Mouse (Mus musculus): ENCODE measurements around the gene Fbxw8. TPM values are rescaled to one million over a fixed set of nuclear protein-coding genes. Genes with fewer than 3 reads are reported as not detected.

Gene Fbxw8
- total RNA-seq, 2 experiments from 2014 or later, result 20.8 to 24.2 TPM

DNA sequence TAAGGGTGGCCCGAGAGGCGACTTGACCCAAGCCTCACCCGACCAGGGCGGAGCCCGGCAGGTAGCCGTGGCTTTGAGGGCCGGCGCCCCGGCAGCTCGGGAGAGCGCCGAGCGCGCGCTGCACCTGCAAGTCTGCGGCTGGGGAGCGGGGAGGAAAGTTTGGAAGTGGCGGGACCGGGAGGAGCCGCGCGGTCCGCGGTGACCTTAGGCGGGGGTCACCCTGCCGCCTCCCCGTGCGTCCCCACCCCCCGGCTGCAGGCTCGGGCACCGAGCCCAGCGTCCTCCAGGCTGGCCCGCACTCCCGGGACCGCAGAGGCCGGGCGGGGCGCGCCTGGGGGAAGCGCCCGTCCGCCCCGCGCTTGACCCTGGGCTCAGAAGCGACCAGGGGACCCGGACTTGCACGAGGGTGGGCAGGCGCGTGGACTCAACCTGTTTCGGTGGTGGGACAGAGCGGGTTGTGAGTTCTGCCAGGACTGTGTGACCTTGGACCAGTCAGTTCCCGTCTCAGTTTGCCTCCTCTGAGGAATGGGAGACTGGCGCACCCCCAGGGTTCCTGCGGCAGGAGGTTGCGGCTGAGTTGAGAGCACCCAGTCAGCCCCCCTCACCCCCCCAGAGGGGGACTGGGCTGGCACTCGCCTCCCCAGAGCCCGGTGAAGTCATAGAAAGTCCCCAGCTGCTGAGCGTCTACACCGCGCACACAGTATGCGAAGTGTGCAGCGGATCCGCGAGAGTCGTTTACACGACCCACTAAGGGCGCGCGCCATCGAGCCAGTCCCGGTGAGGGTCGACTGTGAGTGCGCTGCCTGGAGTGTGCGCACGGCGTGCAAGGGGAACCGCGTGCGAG is 126.9 kb downstream of the Fbxw8 start:
- DNase-seq, result no peak
- intact Hi-C loops (cut with DNase I), result no loop called here

DNA sequence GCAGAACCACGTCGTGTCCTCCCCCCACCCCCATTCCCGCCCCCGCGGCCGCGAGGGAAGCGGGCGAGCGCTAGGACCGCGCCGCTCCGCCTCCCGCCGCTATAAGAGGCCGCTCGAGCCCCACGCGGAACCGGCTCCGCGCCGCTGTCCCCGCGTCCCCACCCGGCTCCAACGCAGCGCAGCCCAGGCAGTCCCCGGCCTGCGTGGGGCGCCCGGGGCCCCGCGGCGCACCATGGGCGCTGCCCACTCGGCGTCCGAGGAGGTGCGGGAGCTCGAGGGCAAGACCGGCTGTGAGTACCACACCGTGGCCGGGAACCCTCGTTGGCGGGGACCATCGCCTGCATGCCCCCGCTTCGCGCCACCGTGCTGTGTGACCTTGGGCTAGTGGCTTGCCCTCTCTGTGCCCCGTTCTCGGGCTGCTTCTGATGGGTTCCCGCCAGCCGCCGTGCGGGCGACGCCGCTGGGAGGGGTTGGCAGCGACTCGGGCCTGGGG is 127.5 kb downstream of the Fbxw8 start, which contains the start of gene Tesc:
TSS of gene Tesc (plus strand) at position 46 of the 493 bp plus-strand sequence.
- peak within 1 kb of the TSS; percentile 72 for H3K4me3 ChIP-seq
- intact Hi-C loops (cut with DNase I), result no loop called here
- DNase-seq, result peak; percentile 42
- TF ChIP-seq CTCF (IDR thresholded peaks at IDR 0.05), result no peak
- H3K27ac ChIP-seq, result no peak within 1 kb of the TSS

More for the DNA sequence above, 126.9 kb downstream of the Fbxw8 start:
- no peak for TF ChIP-seq CTCF (IDR thresholded peaks at IDR 0.05)
- no peak overlapping the region for H3K27ac ChIP-seq
- peak overlapping the region; percentile 72 for H3K4me3 ChIP-seq

GRCm38 (mm10) chr5:118027101-118027697 is 128.1 kb downstream of the Fbxw8 start:
- DNase-seq, result no peak
- Histone ChIP-seq H3K27ac (no peak overlapping the region), H3K4me3 (peak overlapping the region; percentile 72)
- no peak for TF ChIP-seq CTCF (IDR thresholded peaks at IDR 0.05)
- intact Hi-C loops (cut with DNase I), result no loop called here

DNA sequence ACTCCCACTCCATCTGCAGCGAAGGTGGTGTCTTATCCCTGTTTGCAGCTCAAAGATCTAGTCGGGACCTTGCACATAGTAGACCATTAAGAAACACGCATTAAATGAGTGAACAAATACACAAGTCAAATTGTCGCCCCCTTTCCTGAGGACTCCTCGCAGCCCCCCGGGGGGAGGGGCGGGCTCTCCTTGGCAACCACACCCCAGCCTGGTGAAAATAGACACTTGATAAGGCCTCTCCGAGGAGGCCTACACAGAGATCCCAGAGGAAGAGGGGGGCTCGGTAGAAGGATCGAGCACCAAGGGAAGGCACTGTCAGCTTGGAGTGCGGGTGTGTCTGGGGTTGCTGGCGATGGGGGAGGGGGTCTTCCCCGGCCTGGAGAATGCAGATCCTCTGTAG is 128.9 kb downstream of the Fbxw8 start:
- DNase-seq, result no peak
- Histone ChIP-seq H3K4me3 (no peak overlapping the region), H3K27ac (no peak overlapping the region)
- no peak for TF ChIP-seq CTCF (IDR thresholded peaks at IDR 0.05)
- intact Hi-C loops (cut with DNase I), result no loop called here

DNA sequence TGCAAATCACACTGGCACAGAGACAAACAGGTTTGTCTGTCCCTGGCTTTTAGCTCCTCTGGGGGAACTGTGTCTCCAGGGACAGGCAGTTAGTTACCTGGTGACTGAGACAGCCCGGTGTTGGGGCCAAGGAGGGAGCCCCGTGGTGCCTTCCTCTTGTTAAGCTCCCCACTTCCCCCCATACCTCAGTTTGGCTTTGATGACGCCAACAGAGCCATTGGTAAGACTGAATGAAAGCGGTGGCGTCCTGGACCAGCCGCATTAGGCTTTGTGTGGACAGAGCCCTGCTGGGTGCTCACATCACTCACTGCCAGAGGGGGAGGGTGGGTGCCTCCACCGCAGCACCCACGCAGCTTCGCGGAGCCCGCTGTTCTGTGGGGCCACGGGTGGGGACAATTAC is 129.4 kb downstream of the Fbxw8 start:
- no peak for TF ChIP-seq CTCF (IDR thresholded peaks at IDR 0.05)
- no peak overlapping the region for H3K4me3 ChIP-seq
- no peak for DNase-seq
- H3K27ac ChIP-seq, result no peak overlapping the region
- intact Hi-C loops (cut with DNase I), result no loop called here

DNA sequence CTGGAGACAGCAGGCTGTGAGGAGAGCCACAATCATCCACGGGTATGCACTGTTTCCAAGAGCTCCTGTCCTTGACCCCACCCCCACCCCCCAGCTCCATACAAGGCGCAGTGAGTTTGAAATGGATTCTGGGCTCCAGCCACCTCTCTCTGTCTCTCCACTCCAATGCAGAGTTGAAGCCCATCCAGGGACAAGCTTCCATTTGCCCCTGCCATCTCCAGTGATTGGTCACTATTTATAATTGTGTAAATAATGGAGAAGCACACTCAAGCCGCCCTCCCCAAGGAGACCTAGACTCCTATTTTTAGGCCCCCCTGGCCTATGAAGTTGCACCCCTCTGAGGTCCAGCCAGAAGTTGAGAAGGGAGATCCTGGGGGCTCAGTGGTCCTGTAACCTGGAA is 132.2 kb downstream of the Fbxw8 start:
- intact Hi-C loops (cut with DNase I), result no loop called here
- no peak for TF ChIP-seq CTCF (IDR thresholded peaks at IDR 0.05)
- H3K27ac ChIP-seq, result no peak overlapping the region
- no peak overlapping the region for H3K4me3 ChIP-seq
- no peak for DNase-seq

DNA sequence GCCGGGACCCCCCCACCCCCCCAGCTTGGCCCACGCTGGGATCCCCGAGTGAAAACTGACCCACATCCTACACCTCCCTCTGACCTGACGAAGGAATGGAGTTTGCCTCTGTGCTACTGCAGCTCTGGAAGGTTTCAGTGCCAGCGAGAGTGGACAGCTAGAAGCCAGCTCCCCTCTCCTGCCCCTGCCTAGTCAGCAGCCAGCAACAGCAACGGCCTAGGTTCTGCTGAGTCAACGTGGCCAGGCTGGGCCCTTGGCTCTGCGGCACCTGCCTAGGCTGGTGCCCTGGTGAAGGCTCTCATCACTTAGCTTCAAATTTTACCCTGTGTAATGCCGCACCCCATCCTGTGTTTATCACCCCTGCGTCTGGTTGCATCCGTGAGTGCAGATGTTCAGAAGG is 135.4 kb downstream of the Fbxw8 start:
- no peak for TF ChIP-seq CTCF (IDR thresholded peaks at IDR 0.05)
- peak; percentile 60 for DNase-seq
- intact Hi-C loops (cut with DNase I), result no loop called here
- Histone ChIP-seq H3K4me3 (no peak overlapping the region), H3K27ac (no peak overlapping the region)

DNA sequence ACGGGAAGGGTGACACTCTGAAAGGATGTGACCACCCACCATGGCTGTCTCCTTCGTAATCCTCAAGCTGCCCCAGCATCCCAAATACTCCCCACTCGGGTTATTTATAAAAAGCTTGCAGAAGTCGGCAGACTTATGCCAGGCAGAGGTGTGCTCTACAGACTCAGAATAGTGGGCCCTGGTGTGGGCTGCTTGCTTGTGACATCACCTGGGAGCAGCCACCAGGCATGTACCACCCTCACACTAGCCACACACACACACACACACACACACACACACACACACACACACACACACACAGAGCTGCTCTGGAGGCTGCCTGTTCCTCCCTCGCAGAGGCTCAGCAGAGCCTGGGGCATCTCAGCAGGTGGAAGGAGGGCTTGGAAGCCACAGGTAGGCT is 137.7 kb downstream of the Fbxw8 start:
- no peak overlapping the region for H3K27ac ChIP-seq
- no peak for TF ChIP-seq CTCF (IDR thresholded peaks at IDR 0.05)
- DNase-seq, result peak; percentile 3
- intact Hi-C loops (cut with DNase I), result no loop called here
- no peak overlapping the region for H3K4me3 ChIP-seq

DNA sequence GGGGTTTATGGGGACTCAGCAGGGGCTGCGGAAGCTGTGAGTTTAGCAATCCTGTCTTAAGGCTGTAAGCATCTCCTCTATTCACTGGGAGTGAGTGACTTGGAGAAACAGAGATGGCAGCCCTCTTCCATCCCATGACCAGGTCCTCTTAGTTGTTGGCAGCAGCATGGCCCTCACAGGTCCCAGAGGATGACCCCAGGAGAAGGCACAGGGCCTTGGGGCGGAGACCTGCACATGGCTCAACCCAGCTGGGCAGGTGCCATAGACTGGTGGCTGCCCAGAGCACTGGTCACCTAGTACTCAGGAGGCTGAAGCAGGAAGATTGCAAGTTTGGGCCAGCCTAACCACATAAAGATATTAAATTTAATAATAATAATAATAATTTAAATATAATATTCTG is 139.6 kb downstream of the Fbxw8 start:
- no peak for DNase-seq
- Histone ChIP-seq H3K4me3 (no peak overlapping the region), H3K27ac (no peak overlapping the region)
- intact Hi-C loops (cut with DNase I), result no loop called here
- TF ChIP-seq CTCF (IDR thresholded peaks at IDR 0.05), result no peak

DNA sequence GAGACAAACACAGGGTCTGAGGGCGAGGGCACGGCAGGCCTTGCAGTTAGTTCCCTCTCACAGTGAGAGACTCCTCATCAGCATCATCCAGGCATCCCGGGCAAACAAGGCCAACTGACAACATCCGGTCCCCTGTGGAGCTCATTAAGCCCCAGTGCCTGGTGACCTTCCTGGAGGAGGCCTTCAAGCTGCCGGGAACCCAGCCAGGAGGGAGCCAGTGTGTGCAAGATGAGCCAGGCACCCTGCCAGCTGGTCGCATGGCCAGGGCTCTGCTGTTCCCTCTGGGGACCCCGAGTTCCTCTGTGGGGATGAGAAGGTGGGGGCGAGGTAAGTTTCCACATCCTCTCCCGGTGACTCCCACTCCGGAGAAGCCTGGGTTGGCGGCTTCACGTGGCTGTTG is 140.2 kb downstream of the Fbxw8 start:
- Histone ChIP-seq H3K4me3 (no peak overlapping the region), H3K27ac (no peak overlapping the region)
- DNase-seq, result peak; percentile 76
- intact Hi-C loops (cut with DNase I), result no loop called here
- TF ChIP-seq CTCF (IDR thresholded peaks at IDR 0.05), result no peak

Other genes with a start within 250 kb of the Fbxw8 start
- 10 to 100 TPM; 11.8 to 13.3 TPM for gene Fbxo21, start 178.7 kb downstream of the Fbxw8 start, total RNA-seq (2021)
- under 1 TPM; 0.59 to 0.64 TPM for gene Tesc, start 127.7 kb downstream of the Fbxw8 start, total RNA-seq (2021)
- gene Hrk, start 9.2 kb upstream of the Fbxw8 start, total RNA-seq (2021), result under 1 TPM; 0.08 to 0.15 TPM
- gene Rnft2, start 89.7 kb upstream of the Fbxw8 start, total RNA-seq (2021), result 1 to 10 TPM in 1 of 2 experiments, under 1 TPM in 1; 0.89 to 1.3 TPM
- 1 to 10 TPM; 3.5 to 5.4 TPM for gene 2410131K14Rik, start 89.8 kb upstream of the Fbxw8 start, total RNA-seq (2021)

All from gastrocnemius, adult 2 months (tissue).